Mouse (Mus musculus) neural tube, embryonic 13.5 days (tissue): ENCODE measurements around the gene Nipsnap3a. TPM values are rescaled to one million over a fixed set of nuclear protein-coding genes. Genes with fewer than 3 reads are reported as not detected.

Source experiments
- ATAC-seq: fragments of 200-750 bp; cut with Nextera tagmentation; 2 replicates; pipeline ENCODE4 v1.8.0; 2017; ENCODE audit warnings: low read depth, mild to moderate bottlenecking, moderate TSS enrichment, moderate library complexity
- H3K27ac ChIP-seq: fragments of 300-500 bp; sonication (generic); replicated peaks from 2 replicates; pipeline ENCODE4 v1.5.1; 2015; ENCODE audit warnings: moderate library complexity, mild to moderate bottlenecking, inconsistent platforms
- H3K27me3 ChIP-seq: fragments of 300-500 bp; sonication (generic); 2 replicates; pipeline ENCODE4 v1.6.1; 2015; ENCODE audit warnings: mild to moderate bottlenecking, inconsistent platforms
- H3K36me3 ChIP-seq: fragments of 300-500 bp; sonication (generic); 2 replicates; pipeline ENCODE4 v1.6.1; 2015; ENCODE audit warnings: mild to moderate bottlenecking, inconsistent platforms
- H3K4me1 ChIP-seq: fragments of 300-500 bp; sonication (generic); replicated peaks from 2 replicates; pipeline ENCODE4 v1.6.1; 2015; ENCODE audit warnings: inconsistent platforms
- H3K4me2 ChIP-seq: fragments of 300-500 bp; sonication (generic); 2 replicates; pipeline ENCODE4 v1.6.1; 2015; ENCODE audit warnings: inconsistent platforms, mild to moderate bottlenecking, moderate library complexity
- H3K4me3 ChIP-seq: fragments of 300-500 bp; sonication (generic); 2 replicates; pipeline ENCODE4 v1.5.1; 2015; ENCODE audit warnings: mild to moderate bottlenecking, inconsistent platforms
- H3K9ac ChIP-seq: fragments of 300-500 bp; sonication (generic); 2 replicates; pipeline ENCODE4 v1.6.1; 2015; ENCODE audit warnings: moderate library complexity, mild to moderate bottlenecking, inconsistent platforms
- H3K9me3 ChIP-seq: fragments of 300-500 bp; sonication (generic); 2 replicates; pipeline ENCODE4 v1.6.1; 2016; ENCODE audit warnings: inconsistent platforms
- WGBS: fragments of 180-500 bp; shearing (Covaris S2); methylation state at CpG from one replicate; pipeline ENCODE4 v1.1.7; 2015; 5-methylcytosine and 5-hydroxymethylcytosine counted together
- polyA plus RNA-seq: library from polyadenylated mRNA; unstranded; fragments of >200 nt; fragmentation: Nextera tagmentation; extraction: Ambion mirVana; gene quantifications from 2 replicates; pipeline ENCODE4 v1.2.1, GENCODE M21; 2015

Gene Nipsnap3a
- polyA plus RNA-seq, 1 experiment from 2014 or later: not detected

GRCm38 (mm10) chr4:53014421-53014820 is 25.3 kb downstream of the Nipsnap3a start:
- no peak overlapping the region for H3K4me3 ChIP-seq
- no peaks in the 10 kb centered on the region for H3K9me3 ChIP-seq
- no peak for ATAC-seq
- no peak overlapping the region for H3K4me2 ChIP-seq
- H3K27me3 ChIP-seq: no peaks in the 10 kb centered on the region
- WGBS: 94% methylated on average over 7 of the region's 7 CpGs
- H3K9ac ChIP-seq: no peak overlapping the region
- peaks cover 10% of the 10 kb centered on the region for H3K4me1 ChIP-seq
- H3K27ac ChIP-seq: no peak overlapping the region
- H3K36me3 ChIP-seq: peaks cover 45% of the 10 kb centered on the region

- Histone ChIP-seq H3K36me3 (peaks cover 51% of the 10 kb centered on the region), H3K4me1 (peaks cover 10% of the 10 kb centered on the region), H3K27me3 (no peaks in the 10 kb centered on the region), H3K27ac (no peak overlapping the region), H3K9me3 (no peaks in the 10 kb centered on the region), H3K9ac (no peak overlapping the region), H3K4me3 (no peak overlapping the region), H3K4me2 (no peak overlapping the region)
- ATAC-seq: no peak
- WGBS: 96% methylated on average over 3 of the region's 3 CpGs
Measured at GRCm38 (mm10) chr4:53015024-53015423, 26.0 kb downstream of the Nipsnap3a start.

GRCm38 (mm10) chr4:53018392-53018791 is 29.3 kb downstream of the Nipsnap3a start:
- H3K9me3 ChIP-seq: no peaks in the 10 kb centered on the region
- H3K4me2 ChIP-seq: no peak overlapping the region
- H3K9ac ChIP-seq: no peak overlapping the region
- no peak overlapping the region for H3K4me3 ChIP-seq
- H3K27me3 ChIP-seq: no peaks in the 10 kb centered on the region
- no peaks in the 10 kb centered on the region for H3K4me1 ChIP-seq
- no peak for ATAC-seq
- H3K36me3 ChIP-seq: peaks cover 77% of the 10 kb centered on the region
- H3K27ac ChIP-seq: no peak overlapping the region
- 89% methylated on average over 1 of the region's 1 CpGs for whole genome bisulfite sequencing

GRCm38 (mm10) chr4:53023189-53023925 is 34.3 kb downstream of the Nipsnap3a start:
- no peak overlapping the region for H3K4me3 ChIP-seq
- H3K9ac ChIP-seq: no peak overlapping the region
- H3K27me3 ChIP-seq: no peaks in the 10 kb centered on the region
- no peak overlapping the region for H3K27ac ChIP-seq
- WGBS: 96% methylated on average over 14 of the region's 14 CpGs
- H3K4me2 ChIP-seq: no peak overlapping the region
- H3K9me3 ChIP-seq: no peaks in the 10 kb centered on the region; the same call in 1 of the 2 replicates
- ATAC-seq: no peak; the same call in 1 of the 2 replicates
- H3K4me1 ChIP-seq: no peaks in the 10 kb centered on the region
- H3K36me3 ChIP-seq: peaks cover 50% of the 10 kb centered on the region

- ATAC-seq: no peak
- Histone ChIP-seq H3K36me3 (peaks cover 42% of the 10 kb centered on the region), H3K9me3 (no peaks in the 10 kb centered on the region; the same call in 1 of the 2 replicates), H3K9ac (no peak overlapping the region), H3K4me2 (no peak overlapping the region), H3K27me3 (no peaks in the 10 kb centered on the region), H3K27ac (no peak overlapping the region), H3K4me1 (no peaks in the 10 kb centered on the region), H3K4me3 (no peak overlapping the region)
- 90% methylated on average over 4 of the region's 4 CpGs for WGBS
Measured at GRCm38 (mm10) chr4:53024397-53024796, 35.3 kb downstream of the Nipsnap3a start.

GRCm38 (mm10) chr4:53027811-53028210 is 38.7 kb downstream of the Nipsnap3a start:
- Histone ChIP-seq H3K27me3 (no peaks in the 10 kb centered on the region), H3K4me3 (no peak overlapping the region), H3K4me2 (no peak overlapping the region), H3K9ac (no peak overlapping the region), H3K27ac (no peak overlapping the region), H3K36me3 (peaks cover 16% of the 10 kb centered on the region), H3K4me1 (peaks cover 6% of the 10 kb centered on the region; the same call in 1 of the 2 replicates), H3K9me3 (no peaks in the 10 kb centered on the region; the same call in 1 of the 2 replicates)
- no peak for ATAC-seq
- WGBS: 91% methylated on average over 3 of the region's 3 CpGs

- 10% methylated on average over 8 of the region's 8 CpGs for WGBS
- H3K4me3 ChIP-seq: no peak overlapping the region
- H3K4me1 ChIP-seq: peaks cover 6% of the 10 kb centered on the region; the same call in 1 of the 2 replicates
- H3K27ac ChIP-seq: no peak overlapping the region
- no peak overlapping the region for H3K9ac ChIP-seq
- H3K36me3 ChIP-seq: peaks cover 24% of the 10 kb centered on the region
- H3K27me3 ChIP-seq: no peaks in the 10 kb centered on the region
- H3K4me2 ChIP-seq: no peak overlapping the region
- H3K9me3 ChIP-seq: no peaks in the 10 kb centered on the region; the same call in 1 of the 2 replicates
- 0 out of 2 replicates have a peak, but pooled peaks have one; percentile 65 for ATAC-seq
Measured at GRCm38 (mm10) chr4:53030326-53030948, 41.4 kb downstream of the Nipsnap3a start.

- Histone ChIP-seq H3K27me3 (no peaks in the 10 kb centered on the region), H3K4me3 (no peak overlapping the region), H3K4me1 (peaks cover 17% of the 10 kb centered on the region; the same call in 1 of the 2 replicates), H3K9ac (no peak overlapping the region), H3K9me3 (no peaks in the 10 kb centered on the region), H3K4me2 (no peak overlapping the region), H3K36me3 (peaks cover 46% of the 10 kb centered on the region), H3K27ac (no peak overlapping the region)
- ATAC-seq: no peak
- WGBS: 90% methylated on average over 8 of the region's 8 CpGs
Measured at GRCm38 (mm10) chr4:53043819-53044218, 54.7 kb downstream of the Nipsnap3a start.

GRCm38 (mm10) chr4:53045807-53046206 is 56.7 kb downstream of the Nipsnap3a start:
- Histone ChIP-seq H3K36me3 (peaks cover 50% of the 10 kb centered on the region), H3K27me3 (no peaks in the 10 kb centered on the region), H3K4me2 (no peak overlapping the region), H3K27ac (peak overlapping the region; percentile 62), H3K9me3 (no peaks in the 10 kb centered on the region), H3K9ac (no peak overlapping the region), H3K4me1 (peaks cover 17% of the 10 kb centered on the region; the same call in 1 of the 2 replicates), H3K4me3 (no peak overlapping the region)
- ATAC-seq: 0 out of 2 replicates have a peak, but pooled peaks have one; percentile 9
- 69% methylated on average over 7 of the region's 7 CpGs for WGBS

GRCm38 (mm10) chr4:53046238-53047022 is 57.4 kb downstream of the Nipsnap3a start:
- H3K4me2 ChIP-seq: no peak overlapping the region
- peaks cover 51% of the 10 kb centered on the region for H3K36me3 ChIP-seq
- H3K27ac ChIP-seq: peak overlapping the region; percentile 71
- peak; percentile 66 for ATAC-seq
- peaks cover 17% of the 10 kb centered on the region; the same call in 1 of the 2 replicates for H3K4me1 ChIP-seq
- H3K4me3 ChIP-seq: no peak overlapping the region
- no peak overlapping the region for H3K9ac ChIP-seq
- 41% methylated on average over 9 of the region's 9 CpGs for WGBS
- no peaks in the 10 kb centered on the region for H3K27me3 ChIP-seq
- H3K9me3 ChIP-seq: no peaks in the 10 kb centered on the region
